Mouse (Mus musculus): Measurements from ENCODE around the gene B020031M17Rik. TPM values are rescaled to one million over a fixed set of nuclear protein-coding genes. Genes with fewer than 3 reads are reported as not detected.
"Not testable (repeated sequence)": the region's sequence is repeated elsewhere in the genome, so short reads cannot be mapped to it uniquely, and the experiment has no call there.

B020031M17Rik gene
- polyA plus RNA-seq, 1 experiment = not detected

DNA sequence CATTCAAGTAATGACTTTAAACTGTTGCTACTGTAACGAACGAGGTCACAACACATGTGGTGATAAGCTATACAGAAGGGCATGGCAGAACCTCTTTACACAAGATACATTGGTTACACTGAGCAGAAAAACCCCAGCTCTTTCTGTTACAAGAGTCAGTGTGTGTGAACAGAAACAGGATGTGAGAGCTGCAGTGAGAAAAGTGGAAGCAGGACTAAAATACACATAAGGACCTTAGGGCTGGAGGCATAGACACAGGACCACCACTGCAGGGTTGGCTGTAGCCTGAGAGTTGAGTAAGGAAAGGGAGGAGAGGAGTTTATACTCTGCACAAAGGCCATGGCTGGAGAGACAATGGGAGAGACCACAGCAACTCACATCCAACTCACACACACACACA is 34.2 kb downstream of the B020031M17Rik start:
- not testable (repeated sequence) for H3K36me3 ChIP-seq (replicated peaks; ENCODE audit: low read length); H3K9me3 ChIP-seq; H3K4me3 ChIP-seq (replicated peaks); H3K4me1 ChIP-seq; H3K27me3 ChIP-seq (replicated peaks)

Other genes with a start within 250 kb of the B020031M17Rik start
- gene Nim1k, start 194.9 kb downstream of the B020031M17Rik start, polyA plus RNA-seq (2012; ENCODE audit: insufficient read depth, low replicate concordance) = 0.23 TPM in 1 of 2 replicates, not detected in the other
- gene Zfp131, start 159.9 kb downstream of the B020031M17Rik start, polyA plus RNA-seq (2012; ENCODE audit: insufficient read depth, low replicate concordance) = 9.9 and 24.6 TPM in 2 replicates
- gene AF067063, start 120.6 kb downstream of the B020031M17Rik start, polyA plus RNA-seq (2012; ENCODE audit: insufficient read depth, low replicate concordance) = not detected in 2 replicates
- not detected in 2 replicates for gene D13Ertd608e, start 114.8 kb downstream of the B020031M17Rik start, polyA plus RNA-seq (2012; ENCODE audit: insufficient read depth, low replicate concordance)
- gene Tcstv1, start 56.0 kb downstream of the B020031M17Rik start, polyA plus RNA-seq (2012; ENCODE audit: insufficient read depth, low replicate concordance) = not detected in 2 replicates
- not detected in 2 replicates for gene Gm21761, start 21.5 kb downstream of the B020031M17Rik start, polyA plus RNA-seq (2012; ENCODE audit: insufficient read depth, low replicate concordance)
- not detected in 2 replicates for gene Gm36079, start 76.2 kb upstream of the B020031M17Rik start, polyA plus RNA-seq (2012; ENCODE audit: insufficient read depth, low replicate concordance)
- gene Gm21188, start 101.4 kb upstream of the B020031M17Rik start, polyA plus RNA-seq (2012; ENCODE audit: insufficient read depth, low replicate concordance) = 9.4 TPM in 1 of 2 replicates, not detected in the other
- gene Gm20767, start 189.4 kb upstream of the B020031M17Rik start, polyA plus RNA-seq (2012; ENCODE audit: insufficient read depth, low replicate concordance) = not detected in 2 replicates
- not detected in 2 replicates for gene Gm21818, start 221.6 kb upstream of the B020031M17Rik start, polyA plus RNA-seq (2012; ENCODE audit: insufficient read depth, low replicate concordance)